Mouse (Mus musculus): ENCODE results near the gene Lrp1.
A peak's percentile ranks its signal among the peaks of the same experiment; 100 is the strongest.

Lrp1 gene

DNA sequence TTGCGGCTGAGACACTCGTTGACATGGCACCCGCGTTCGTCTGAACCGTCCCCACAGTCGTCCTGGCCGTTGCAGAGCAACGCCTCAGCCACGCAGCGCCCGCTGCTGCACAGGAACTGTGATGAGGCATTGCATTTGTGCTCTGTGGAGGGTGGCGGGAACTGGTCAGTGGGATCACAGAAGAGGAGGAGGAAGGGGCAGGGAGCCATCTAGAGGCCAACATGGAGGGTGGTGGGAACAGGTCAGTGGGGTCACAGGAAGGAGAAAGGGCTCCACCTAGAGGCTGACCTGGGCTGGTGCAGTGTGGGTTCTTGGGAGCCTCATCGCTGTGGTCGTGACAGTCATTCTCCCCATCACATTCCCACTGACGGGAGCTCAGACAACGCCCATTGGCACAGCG lies 65.2 kb downstream of the Lrp1 start:
- no peak for DNase-seq (ENCODE audit: low spot score in 2 of 2)

- no peak for DNase-seq (ENCODE audit: low spot score in 2 of 2)
These were observed 71.1 kb downstream of the Lrp1 start for GRCm38 (mm10) chr10:127549892-127550291.

GRCm38 (mm10) chr10:127548236-127548635 lies 72.7 kb downstream of the Lrp1 start:
- DNase-seq (ENCODE audit: low spot score in 2 of 2): no peak

DNA sequence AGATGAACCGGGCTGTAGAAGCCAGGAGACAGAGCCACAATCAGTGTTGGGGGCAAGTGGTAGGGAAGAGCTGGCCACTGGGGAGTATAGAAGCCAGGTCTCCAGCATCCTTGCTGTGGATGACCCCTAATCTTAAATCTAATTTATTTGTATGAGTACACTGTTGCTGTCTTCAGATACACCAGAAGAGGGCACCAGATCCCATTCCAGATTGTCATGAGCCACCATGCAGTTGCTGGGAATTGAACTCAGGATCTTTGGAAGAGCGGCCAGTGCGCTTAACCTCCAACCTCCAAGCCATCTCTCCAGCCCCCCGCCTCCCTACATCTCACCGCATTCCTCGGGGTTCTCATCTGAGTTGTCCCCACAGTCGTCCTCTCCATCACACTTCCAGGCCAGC lies 74.4 kb downstream of the Lrp1 start:
- no peak for DNase-seq (ENCODE audit: low spot score in 2 of 2)

DNA sequence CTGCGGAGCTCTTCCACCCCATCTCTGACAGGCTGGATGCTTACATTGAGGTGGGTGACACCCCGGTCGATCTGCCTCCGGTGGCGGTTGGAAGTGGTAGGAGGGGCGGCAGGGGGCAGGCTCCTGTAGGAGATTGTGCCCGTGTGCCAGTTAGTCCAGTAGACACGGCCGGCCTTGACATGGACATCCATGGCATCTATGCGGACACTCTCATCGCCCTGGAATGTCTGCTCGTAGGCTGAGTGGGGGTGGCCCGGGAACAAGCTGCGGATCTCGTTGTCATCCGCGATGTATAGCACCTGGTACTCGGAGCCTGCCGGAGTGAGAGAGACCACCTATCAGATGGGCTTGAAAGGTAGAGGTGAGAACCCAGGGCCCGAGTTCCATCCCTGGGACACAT lies 76.6 kb downstream of the Lrp1 start:
- DNase-seq (ENCODE audit: low spot score in 2 of 2): no peak

DNA sequence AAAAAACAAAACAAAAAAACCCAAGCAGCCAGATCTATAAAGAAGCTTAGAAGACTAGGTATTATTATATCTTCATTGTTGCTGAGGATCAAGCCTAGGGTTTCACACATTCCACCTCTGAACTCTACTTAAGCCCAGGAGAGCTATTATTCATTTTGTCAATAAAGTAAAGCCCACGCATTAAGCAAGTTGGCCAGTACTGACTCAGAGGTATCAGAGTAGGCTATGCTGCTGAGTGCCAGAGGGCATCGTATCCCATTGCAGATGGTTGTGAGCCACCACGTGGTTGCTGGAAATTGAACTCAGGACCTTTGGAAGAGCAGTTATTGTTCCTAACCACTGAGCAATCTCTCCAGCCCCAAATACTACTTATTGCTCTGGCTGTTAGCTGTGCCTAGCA lies 77.0 kb downstream of the Lrp1 start:
- no peak for DNase-seq (ENCODE audit: low spot score in 2 of 2)

GRCm38 (mm10) chr10:127542720-127543119 lies 78.2 kb downstream of the Lrp1 start:
- DNase-seq (ENCODE audit: low spot score in 2 of 2): no peak

- no peak for DNase-seq (ENCODE audit: low spot score in 2 of 2)
These were observed 78.9 kb downstream of the Lrp1 start for GRCm38 (mm10) chr10:127542084-127542483.

GRCm38 (mm10) chr10:127541510-127541909 lies 79.4 kb downstream of the Lrp1 start:
- DNase-seq (ENCODE audit: low spot score in 2 of 2): no peak

DNA sequence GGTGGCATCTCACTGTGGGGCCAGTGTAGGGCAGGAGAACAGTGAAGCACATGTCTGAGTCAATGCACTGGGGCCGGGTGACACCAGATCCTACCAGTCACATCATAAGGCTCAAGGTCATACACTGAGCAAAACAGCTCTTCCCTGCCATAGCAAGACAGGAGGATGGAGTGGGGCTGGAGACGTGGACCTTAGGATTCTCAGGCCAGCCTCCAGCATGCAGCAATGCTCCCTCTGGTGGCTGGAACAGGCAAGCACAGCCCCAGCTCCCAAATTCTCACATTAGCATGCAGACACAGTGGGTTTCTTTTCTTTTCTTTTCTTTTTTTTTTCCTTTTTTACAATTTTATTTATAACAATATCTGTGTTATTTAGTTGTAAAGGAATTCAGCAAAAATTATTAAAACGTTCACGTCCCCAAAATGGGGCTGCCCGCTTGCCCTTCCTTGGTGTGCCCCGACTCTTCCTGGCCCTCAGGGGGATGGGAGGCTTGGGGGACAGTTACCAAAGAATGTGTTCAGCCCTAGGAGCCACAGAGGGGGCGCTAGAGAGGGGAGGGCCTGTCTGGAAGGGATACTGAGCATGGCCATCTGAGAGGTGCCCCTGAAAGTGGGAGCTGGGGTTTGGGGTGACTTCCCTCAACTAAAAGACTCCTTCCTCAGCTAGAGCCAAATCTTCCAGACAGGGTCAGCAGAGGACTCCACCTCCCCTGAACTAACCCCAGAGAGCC lies 82.9 kb downstream of the Lrp1 start:
- DNase-seq (ENCODE audit: low spot score in 2 of 2): peak; percentile 57 to 80

DNA sequence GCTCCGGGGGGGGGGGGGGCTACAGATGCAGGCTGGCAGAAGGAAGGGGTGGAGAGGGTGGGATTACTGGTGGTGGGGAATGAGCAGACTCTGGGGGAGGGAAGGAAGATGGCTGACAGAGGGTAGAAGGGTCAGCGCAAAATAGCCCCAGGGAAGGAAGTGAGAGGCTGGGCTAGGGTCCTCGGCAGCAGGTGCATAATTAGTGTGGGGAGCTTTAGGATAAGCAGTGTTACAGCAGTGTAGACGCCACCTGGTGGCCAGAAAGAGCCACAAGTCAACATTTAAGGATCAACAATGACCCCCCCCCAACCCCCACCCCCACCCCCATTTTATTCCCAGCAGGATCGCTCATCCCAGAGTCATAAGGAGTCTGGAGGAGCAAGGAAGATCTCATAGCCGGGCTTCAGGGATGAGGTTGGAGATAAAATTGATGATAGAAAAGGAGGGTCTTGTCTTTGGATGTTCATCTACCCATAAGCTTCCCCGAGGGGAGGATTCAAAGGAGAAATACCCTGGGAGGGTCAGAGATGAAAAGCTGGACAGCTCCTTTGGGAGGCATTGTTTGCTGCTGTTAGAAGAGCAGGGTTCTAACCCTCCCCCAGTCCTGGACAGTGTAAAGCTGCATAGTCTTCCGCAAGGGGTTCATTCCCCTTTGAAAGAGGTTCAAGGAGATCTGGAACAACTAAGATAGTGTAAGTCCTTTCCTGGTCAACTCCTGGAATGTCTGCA lies 84.2 kb downstream of the Lrp1 start:
- DNase-seq (ENCODE audit: low spot score in 2 of 2): no peak

GRCm38 (mm10) chr10:127534929-127535384 lies 86.0 kb downstream of the Lrp1 start:
- no peak for DNase-seq (ENCODE audit: low spot score in 2 of 2)

DNA sequence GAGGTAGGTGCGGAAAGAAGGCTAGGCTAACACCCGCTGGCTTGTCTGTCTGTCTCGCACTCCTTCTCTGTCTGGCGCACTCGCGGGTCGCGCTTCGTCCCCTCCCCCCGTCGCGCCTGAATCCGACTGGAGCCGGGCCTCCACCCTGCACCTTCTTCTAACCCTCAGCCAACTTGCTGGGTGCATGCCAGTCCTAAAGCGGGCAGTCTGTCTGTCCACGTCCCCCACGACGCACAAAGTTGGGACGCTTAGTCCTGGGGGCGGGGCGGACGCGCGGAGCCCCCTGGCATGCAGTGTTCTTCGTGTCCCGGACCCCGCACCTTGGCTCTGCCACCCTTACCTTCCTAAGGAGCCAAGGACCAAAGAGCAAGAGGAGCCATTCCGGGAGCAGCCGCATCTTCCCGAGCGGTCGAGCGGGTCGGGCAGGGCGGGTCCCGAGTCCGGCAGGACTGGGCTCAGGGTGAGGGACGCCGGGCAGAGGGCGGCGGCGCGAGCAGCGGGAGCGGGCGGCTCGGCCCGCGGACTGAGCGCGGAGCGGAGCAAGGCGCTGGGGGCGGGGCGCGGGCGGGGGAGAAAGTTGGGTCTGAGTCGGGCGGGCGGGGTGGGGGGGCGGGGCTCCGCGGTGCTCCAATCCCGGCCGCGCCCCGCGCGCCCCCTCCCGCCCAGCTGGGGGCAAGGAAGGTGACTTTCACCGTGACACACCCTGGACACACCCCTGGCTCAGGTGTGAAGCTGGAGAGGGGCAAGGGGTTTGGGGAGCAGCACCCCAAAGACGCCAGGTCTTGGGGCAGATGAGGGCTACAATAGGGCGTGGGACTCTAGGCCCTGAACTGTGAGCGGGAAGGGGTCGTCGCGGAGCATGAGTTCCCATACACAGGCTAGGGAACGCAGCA lies 86.7 kb downstream of the Lrp1 start, which contains the start of gene Nxph4:
Gene Nxph4, minus strand, starts transcription at position 524 of the 893 bp plus-strand sequence.
- DNase-seq (ENCODE audit: low spot score in 2 of 2): no peak

GRCm38 (mm10) chr10:127531548-127531947 lies 89.4 kb downstream of the Lrp1 start:
- DNase-seq (ENCODE audit: low spot score in 2 of 2): no peak

- no peak for DNase-seq (ENCODE audit: low spot score in 2 of 2)
These were observed 90.0 kb downstream of the Lrp1 start for GRCm38 (mm10) chr10:127530945-127531344.

DNA sequence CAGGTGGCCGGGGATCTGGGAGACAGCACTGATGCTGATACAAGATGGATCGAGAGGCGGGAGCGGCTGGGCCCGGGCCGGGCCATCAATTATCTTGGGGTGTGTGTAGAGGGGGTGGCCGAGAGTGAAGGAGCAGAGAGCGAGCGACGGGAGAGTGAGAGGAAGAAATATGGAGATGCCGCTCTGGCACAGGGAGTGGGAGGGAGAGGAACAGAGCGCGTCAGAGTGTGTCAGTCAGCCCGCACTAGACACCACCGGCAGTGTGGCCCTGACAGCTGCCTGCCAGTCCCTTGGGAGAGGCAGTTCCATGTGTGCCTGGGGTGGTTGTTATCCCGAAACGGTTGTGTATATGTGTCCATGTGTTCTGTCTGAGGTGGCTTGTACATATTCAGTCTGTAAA lies 93.5 kb downstream of the Lrp1 start:
- DNase-seq (ENCODE audit: low spot score in 2 of 2): no peak

- no peak for DNase-seq (ENCODE audit: low spot score in 2 of 2)
These were observed 94.3 kb downstream of the Lrp1 start for GRCm38 (mm10) chr10:127526681-127527080.

DNA sequence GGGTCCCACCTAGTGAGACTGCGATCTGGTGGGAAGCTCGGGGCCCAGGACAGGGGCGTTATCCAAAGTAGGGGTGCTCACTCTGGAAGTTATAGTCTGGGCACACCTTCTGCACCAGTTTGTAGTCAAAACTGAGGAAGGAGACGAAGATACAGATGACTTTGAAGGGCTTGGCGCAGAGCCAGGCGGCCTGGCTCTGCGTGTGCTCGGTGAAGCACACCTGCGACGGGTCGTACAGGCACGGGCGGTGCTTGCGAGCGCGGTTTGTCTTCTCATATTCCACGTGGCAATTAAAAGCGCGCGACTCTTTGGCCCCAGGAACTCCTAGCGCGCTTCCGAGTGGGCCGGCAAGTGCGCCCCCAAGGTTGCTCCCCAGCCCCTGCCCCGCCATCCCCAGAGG lies 94.9 kb downstream of the Lrp1 start:
- no peak for DNase-seq (ENCODE audit: low spot score in 2 of 2)

- no peak for DNase-seq (ENCODE audit: low spot score in 2 of 2)
These were observed 96.2 kb downstream of the Lrp1 start for GRCm38 (mm10) chr10:127524646-127525255.

DNA sequence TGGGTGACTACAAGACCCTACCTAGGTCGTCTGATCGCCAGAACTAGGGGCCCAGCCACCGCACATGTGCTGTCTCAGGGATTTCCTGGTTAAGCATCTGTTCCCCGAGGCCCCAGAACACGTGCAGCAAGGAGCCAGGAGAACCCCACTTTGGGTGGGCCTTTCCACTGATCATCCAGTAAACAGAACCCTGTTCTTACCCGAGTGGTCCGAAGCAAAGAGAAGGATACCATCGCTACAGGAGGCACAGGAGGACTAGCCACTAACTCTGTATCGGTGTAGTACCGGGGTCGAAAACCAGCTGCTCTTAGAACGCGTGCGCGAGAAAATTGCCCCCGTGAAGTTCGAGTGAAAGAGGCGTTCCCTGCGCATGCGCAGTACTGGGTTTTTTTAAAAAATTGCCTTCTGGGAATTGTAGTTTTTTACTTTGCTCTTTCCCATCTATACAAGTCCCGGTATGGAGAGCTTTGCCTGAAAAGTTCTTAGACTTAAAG lies 98.8 kb downstream of the Lrp1 start, which contains the start of gene Shmt2:
Gene Shmt2, minus strand, starts transcription at position 357 of the 494 bp plus-strand sequence.
- peak; percentile 83 to 87 for DNase-seq (ENCODE audit: low spot score in 2 of 2)

GRCm38 (mm10) chr10:127521611-127522080 lies 99.3 kb downstream of the Lrp1 start:
- DNase-seq (ENCODE audit: low spot score in 2 of 2): no peak

Measured in heart, adult 9 months (tissue).